Mouse (Mus musculus): ENCODE results near the gene Slc44a5. TPM values are rescaled to one million over a fixed set of nuclear protein-coding genes. Genes with fewer than 3 reads are reported as not detected.

Gene Slc44a5
- polyA plus RNA-seq, 1 experiment from 2014 or later = 0.18 TPM

DNA sequence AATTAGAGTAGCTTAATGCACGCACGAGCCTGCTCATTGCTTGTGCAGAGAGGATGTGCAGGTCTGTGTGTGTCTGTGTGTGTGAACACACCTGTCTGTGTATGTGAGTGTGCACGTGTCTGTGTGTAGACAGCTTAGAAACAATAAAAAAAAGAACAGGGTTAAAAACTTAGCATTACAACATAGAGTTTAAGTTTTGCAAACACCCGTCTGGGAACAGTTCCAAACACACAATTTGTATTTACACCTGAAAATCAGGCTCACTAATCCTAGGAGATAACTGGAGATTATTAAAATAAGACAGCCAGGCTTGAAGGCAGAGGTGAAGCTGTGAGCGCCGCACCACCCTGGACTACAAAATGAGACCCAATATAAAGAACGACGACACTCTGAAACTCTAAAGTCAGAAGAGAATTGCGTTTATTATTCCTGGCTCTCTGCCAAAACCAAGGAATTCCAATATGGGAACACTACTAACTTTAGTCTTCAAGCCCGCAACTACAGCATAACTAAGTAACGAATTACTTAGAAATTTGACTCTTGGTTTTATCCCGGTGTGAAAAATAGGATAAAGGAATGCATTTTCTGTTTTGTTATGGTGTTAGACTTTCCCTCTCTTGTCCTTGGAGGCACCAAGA is 30.1 kb upstream of the Slc44a5 start:
- 46% methylated on average over 12 of the region's 12 CpGs for WGBS (ENCODE audit: insufficient replicate concordance)
- Histone ChIP-seq H3K9ac (ENCODE audit: low read depth, low read length) (peak overlapping the region; percentile 75), H3K27ac (ENCODE audit: low read length) (peak overlapping the region; percentile 80), H3K27me3 (ENCODE audit: control insufficient read depth, insufficient read depth, low read depth, low read length) (no peaks in the 10 kb centered on the region), H3K4me1 (ENCODE audit: control insufficient read depth, low read depth, low read length) (peaks cover 21% of the 10 kb centered on the region), H3K36me3 (ENCODE audit: control insufficient read depth, insufficient read depth) (no peaks in the 10 kb centered on the region), H3K4me3 (ENCODE audit: low read depth, low read length) (peak overlapping the region; percentile 75), H3K9me3 (replicated peaks; ENCODE audit: control insufficient read depth, low read length) (no peaks in the 10 kb centered on the region), H3K4me2 (ENCODE audit: low read depth, low read length) (peak overlapping the region; percentile 88)
- ATAC-seq (ENCODE audit: low read depth) = no peak

DNA sequence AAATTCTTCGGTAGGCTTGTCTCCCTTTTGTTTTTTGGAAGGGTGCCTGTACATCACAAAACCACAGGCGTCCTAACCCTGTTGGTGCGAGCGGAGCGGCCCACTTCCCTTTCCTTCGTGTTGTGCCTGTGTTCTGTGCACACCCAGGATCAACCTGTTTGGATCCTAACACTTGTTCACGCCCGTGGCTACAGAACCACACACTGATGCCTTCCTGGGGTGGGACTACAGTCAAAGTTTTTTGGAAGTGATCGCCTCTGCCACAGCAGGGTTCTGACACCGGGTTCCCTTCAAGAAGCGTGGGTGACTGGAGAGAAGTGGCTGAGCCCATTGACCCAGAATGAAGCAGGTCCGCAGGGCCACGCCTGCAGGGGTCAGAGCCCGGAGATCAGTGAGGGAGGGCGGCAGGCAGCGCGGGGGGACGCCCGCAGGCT is 29.3 kb upstream of the Slc44a5 start:
- Histone ChIP-seq H3K27me3 (ENCODE audit: control insufficient read depth, insufficient read depth, low read depth, low read length) (no peaks in the 10 kb centered on the region), H3K4me3 (ENCODE audit: low read depth, low read length) (peak overlapping the region; percentile 75), H3K9me3 (replicated peaks; ENCODE audit: control insufficient read depth, low read length) (no peaks in the 10 kb centered on the region), H3K4me1 (ENCODE audit: control insufficient read depth, low read depth, low read length) (peaks cover 21% of the 10 kb centered on the region), H3K4me2 (ENCODE audit: low read depth, low read length) (peak overlapping the region; percentile 88), H3K9ac (ENCODE audit: low read depth, low read length) (peak overlapping the region; percentile 75), H3K27ac (ENCODE audit: low read length) (peak overlapping the region; percentile 80), H3K36me3 (ENCODE audit: control insufficient read depth, insufficient read depth) (no peaks in the 10 kb centered on the region)
- peak; percentile 30 for ATAC-seq (ENCODE audit: low read depth)
- WGBS (ENCODE audit: insufficient replicate concordance) = 0% methylated on average over 19 of the region's 19 CpGs

GRCm38 (mm10) chr3:153944335-153944990 is 28.8 kb upstream of the Slc44a5 start, which contains the start of gene Acadm:
Gene Acadm (minus strand): TSS chr3:153944632.
- H3K4me2 ChIP-seq (ENCODE audit: low read depth, low read length) = peak within 1 kb of the TSS; percentile 88
- WGBS (ENCODE audit: insufficient replicate concordance) = 0% methylated on average over 41 of the region's 41 CpGs
- ATAC-seq (ENCODE audit: low read depth) = peak; percentile 95
- no peaks in the 10 kb centered on the region for H3K27me3 ChIP-seq (ENCODE audit: control insufficient read depth, insufficient read depth, low read depth, low read length)
- H3K4me3 ChIP-seq (ENCODE audit: low read depth, low read length) = peak within 1 kb of the TSS; percentile 75
- no peaks in the 10 kb centered on the region for H3K9me3 ChIP-seq (replicated peaks; ENCODE audit: control insufficient read depth, low read length)
- peaks cover 21% of the 10 kb centered on the region for H3K4me1 ChIP-seq (ENCODE audit: control insufficient read depth, low read depth, low read length)
- H3K36me3 ChIP-seq (ENCODE audit: control insufficient read depth, insufficient read depth) = no peaks in the 10 kb centered on the region
- peak within 1 kb of the TSS; percentile 80 for H3K27ac ChIP-seq (ENCODE audit: low read length)
- H3K9ac ChIP-seq (ENCODE audit: low read depth, low read length) = peak within 1 kb of the TSS; percentile 76

GRCm38 (mm10) chr3:153947271-153947670 is 26.0 kb upstream of the Slc44a5 start:
- 50% methylated on average over 4 of the region's 4 CpGs for WGBS (ENCODE audit: insufficient replicate concordance)
- Histone ChIP-seq H3K27ac (ENCODE audit: low read length) (no peak overlapping the region), H3K27me3 (ENCODE audit: control insufficient read depth, insufficient read depth, low read depth, low read length) (no peaks in the 10 kb centered on the region), H3K4me3 (ENCODE audit: low read depth, low read length) (no peak overlapping the region), H3K4me2 (ENCODE audit: low read depth, low read length) (no peak overlapping the region), H3K9me3 (replicated peaks; ENCODE audit: control insufficient read depth, low read length) (no peaks in the 10 kb centered on the region), H3K9ac (ENCODE audit: low read depth, low read length) (no peak overlapping the region), H3K36me3 (ENCODE audit: control insufficient read depth, insufficient read depth) (no peaks in the 10 kb centered on the region), H3K4me1 (ENCODE audit: control insufficient read depth, low read depth, low read length) (peaks cover 14% of the 10 kb centered on the region)
- no peak for ATAC-seq (ENCODE audit: low read depth)

DNA sequence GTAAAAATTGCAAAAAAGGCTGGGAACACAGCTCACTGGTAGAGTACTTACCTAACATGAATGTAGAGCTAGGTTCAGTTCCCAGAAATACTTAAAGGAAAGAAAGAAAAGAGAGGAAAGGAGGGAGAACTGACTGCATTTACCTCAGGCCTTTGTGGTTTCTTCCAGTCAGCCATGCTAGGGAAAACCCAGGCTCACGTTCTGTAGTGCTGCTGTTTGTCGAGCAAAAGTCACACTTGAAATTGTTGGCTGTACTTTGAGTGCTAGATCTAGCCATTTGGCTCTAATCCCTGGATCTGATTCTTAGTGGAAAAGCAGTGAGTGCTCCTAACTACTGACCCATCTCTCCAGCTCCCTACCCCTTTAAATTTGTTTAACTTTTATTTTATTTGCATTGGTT is 25.1 kb upstream of the Slc44a5 start:
- Histone ChIP-seq H3K36me3 (ENCODE audit: control insufficient read depth, insufficient read depth) (no peaks in the 10 kb centered on the region), H3K27ac (ENCODE audit: low read length) (no peak overlapping the region), H3K4me3 (ENCODE audit: low read depth, low read length) (no peak overlapping the region), H3K4me2 (ENCODE audit: low read depth, low read length) (no peak overlapping the region), H3K9ac (ENCODE audit: low read depth, low read length) (no peak overlapping the region), H3K27me3 (ENCODE audit: control insufficient read depth, insufficient read depth, low read depth, low read length) (no peaks in the 10 kb centered on the region), H3K4me1 (ENCODE audit: control insufficient read depth, low read depth, low read length) (peaks cover 9% of the 10 kb centered on the region), H3K9me3 (replicated peaks; ENCODE audit: control insufficient read depth, low read length) (no peaks in the 10 kb centered on the region)
- no peak for ATAC-seq (ENCODE audit: low read depth)
- 59% methylated on average over 2 of the region's 2 CpGs for WGBS (ENCODE audit: insufficient replicate concordance)

DNA sequence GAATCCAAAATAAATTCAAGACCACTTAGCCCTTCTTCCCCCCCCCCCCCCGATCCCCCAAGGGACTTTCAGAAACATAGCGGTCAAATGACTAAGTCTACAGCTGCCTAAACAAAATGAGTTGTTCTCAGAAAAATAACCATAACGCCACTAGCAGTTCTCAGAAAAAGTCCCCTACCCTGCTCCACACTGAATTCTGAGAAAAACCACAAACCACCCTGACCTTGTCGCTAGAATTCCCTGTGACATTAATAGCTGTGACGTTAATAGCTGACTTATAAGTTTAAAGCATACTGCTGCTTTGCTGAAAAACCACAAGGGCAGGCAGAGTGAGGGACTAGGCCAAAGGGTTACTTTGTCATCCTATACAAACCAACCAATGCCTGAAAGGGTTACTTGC is 15.3 kb upstream of the Slc44a5 start:
- 44% methylated on average over 5 of the region's 5 CpGs for WGBS (ENCODE audit: insufficient replicate concordance)
- Histone ChIP-seq H3K9me3 (replicated peaks; ENCODE audit: control insufficient read depth, low read length) (no peaks in the 10 kb centered on the region), H3K9ac (ENCODE audit: low read depth, low read length) (no peak overlapping the region), H3K27me3 (ENCODE audit: control insufficient read depth, insufficient read depth, low read depth, low read length) (no peaks in the 10 kb centered on the region), H3K4me3 (ENCODE audit: low read depth, low read length) (no peak overlapping the region), H3K4me1 (ENCODE audit: control insufficient read depth, low read depth, low read length) (no peaks in the 10 kb centered on the region), H3K27ac (ENCODE audit: low read length) (no peak overlapping the region), H3K36me3 (ENCODE audit: control insufficient read depth, insufficient read depth) (no peaks in the 10 kb centered on the region), H3K4me2 (ENCODE audit: low read depth, low read length) (no peak overlapping the region)
- ATAC-seq (ENCODE audit: low read depth) = no peak

GRCm38 (mm10) chr3:153959035-153959730 is 14.1 kb upstream of the Slc44a5 start:
- Histone ChIP-seq H3K4me1 (ENCODE audit: control insufficient read depth, low read depth, low read length) (no peaks in the 10 kb centered on the region), H3K27ac (ENCODE audit: low read length) (no peak overlapping the region), H3K9ac (ENCODE audit: low read depth, low read length) (no peak overlapping the region), H3K4me2 (ENCODE audit: low read depth, low read length) (no peak overlapping the region), H3K4me3 (ENCODE audit: low read depth, low read length) (no peak overlapping the region), H3K27me3 (ENCODE audit: control insufficient read depth, insufficient read depth, low read depth, low read length) (no peaks in the 10 kb centered on the region), H3K9me3 (replicated peaks; ENCODE audit: control insufficient read depth, low read length) (no peaks in the 10 kb centered on the region), H3K36me3 (ENCODE audit: control insufficient read depth, insufficient read depth) (no peaks in the 10 kb centered on the region)
- 84% methylated on average over 1 of the region's 1 CpGs for WGBS (ENCODE audit: insufficient replicate concordance)
- ATAC-seq (ENCODE audit: low read depth) = 0 out of 2 replicates have a peak, but pooled peaks have one; percentile 12

DNA sequence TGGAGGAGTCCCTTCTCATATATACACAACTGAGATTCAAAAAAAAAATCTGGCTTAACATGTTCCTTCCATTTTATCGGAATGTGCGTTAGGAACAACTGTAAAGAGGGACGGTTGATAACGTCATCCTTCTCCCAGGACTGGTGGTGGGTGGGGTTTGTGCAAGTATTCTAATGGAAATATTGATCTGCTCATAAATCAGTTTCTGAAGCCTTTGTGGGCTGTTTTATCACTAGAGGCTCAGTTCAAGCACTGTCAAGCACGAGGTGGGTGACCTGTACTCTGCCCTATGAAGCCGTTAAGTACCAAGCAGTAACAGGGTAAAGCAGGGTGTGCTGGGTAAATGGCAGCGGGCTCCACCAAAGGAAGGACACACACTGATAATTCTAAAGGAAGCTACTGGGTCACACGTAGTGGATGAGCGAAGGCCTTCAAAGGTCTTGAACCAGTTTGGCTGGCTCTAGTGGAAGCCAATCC is 13.5 kb upstream of the Slc44a5 start:
- Histone ChIP-seq H3K4me1 (ENCODE audit: control insufficient read depth, low read depth, low read length) (no peaks in the 10 kb centered on the region), H3K36me3 (ENCODE audit: control insufficient read depth, insufficient read depth) (no peaks in the 10 kb centered on the region), H3K9ac (ENCODE audit: low read depth, low read length) (no peak overlapping the region), H3K27me3 (ENCODE audit: control insufficient read depth, insufficient read depth, low read depth, low read length) (no peaks in the 10 kb centered on the region), H3K4me3 (ENCODE audit: low read depth, low read length) (no peak overlapping the region), H3K4me2 (ENCODE audit: low read depth, low read length) (no peak overlapping the region), H3K27ac (ENCODE audit: low read length) (no peak overlapping the region), H3K9me3 (replicated peaks; ENCODE audit: control insufficient read depth, low read length) (no peaks in the 10 kb centered on the region)
- WGBS (ENCODE audit: insufficient replicate concordance) = 73% methylated on average over 9 of the region's 9 CpGs
- no peak for ATAC-seq (ENCODE audit: low read depth)

- no peaks in the 10 kb centered on the region for H3K9me3 ChIP-seq (replicated peaks; ENCODE audit: control insufficient read depth, low read length)
Observed at GRCm38 (mm10) chr3:153960884-153961283, 12.4 kb upstream of the Slc44a5 start.

More at GRCm38 (mm10) chr3:153960884-153961283, 12.4 kb upstream of the Slc44a5 start:
- no peak for ATAC-seq (ENCODE audit: low read depth)
- Histone ChIP-seq H3K4me2 (ENCODE audit: low read depth, low read length) (no peak overlapping the region), H3K4me3 (ENCODE audit: low read depth, low read length) (no peak overlapping the region), H3K9ac (ENCODE audit: low read depth, low read length) (no peak overlapping the region), H3K36me3 (ENCODE audit: control insufficient read depth, insufficient read depth) (no peaks in the 10 kb centered on the region), H3K27me3 (ENCODE audit: control insufficient read depth, insufficient read depth, low read depth, low read length) (no peaks in the 10 kb centered on the region), H3K27ac (ENCODE audit: low read length) (no peak overlapping the region), H3K4me1 (ENCODE audit: control insufficient read depth, low read depth, low read length) (no peaks in the 10 kb centered on the region)
- WGBS (ENCODE audit: insufficient replicate concordance) = 48% methylated on average over 2 of the region's 2 CpGs
